Mouse (Mus musculus): ENCODE data around the gene Wdr31.

The Wdr31 gene

DNA sequence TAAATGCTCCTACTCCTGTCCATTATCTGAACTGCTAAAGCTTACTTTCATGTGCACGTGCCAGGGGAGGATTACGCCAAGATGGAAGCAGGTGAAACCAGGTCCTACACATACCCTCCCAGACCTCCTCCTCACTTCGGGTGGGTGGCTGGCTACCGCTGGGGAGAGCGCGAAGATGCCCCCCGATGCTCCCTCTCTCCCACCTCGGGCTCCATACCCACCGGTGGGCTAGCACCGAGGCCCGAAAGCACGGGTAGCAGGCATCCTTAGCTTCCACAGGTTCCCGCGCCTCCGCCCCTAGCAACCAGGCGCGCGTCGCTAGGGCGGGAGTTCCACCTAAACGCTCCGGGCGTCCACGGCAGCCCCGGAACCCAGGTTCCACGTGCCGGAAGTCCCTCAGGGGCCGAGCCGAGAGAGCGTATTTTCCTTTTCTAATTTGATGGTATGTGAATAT, at the start of gene Wdr31:
TSS of gene Wdr31 (minus strand) at position 299 of the 454 bp plus-strand sequence.
- DNase-seq (ENCODE audit: low read depth), result peak; percentile 90

DNA sequence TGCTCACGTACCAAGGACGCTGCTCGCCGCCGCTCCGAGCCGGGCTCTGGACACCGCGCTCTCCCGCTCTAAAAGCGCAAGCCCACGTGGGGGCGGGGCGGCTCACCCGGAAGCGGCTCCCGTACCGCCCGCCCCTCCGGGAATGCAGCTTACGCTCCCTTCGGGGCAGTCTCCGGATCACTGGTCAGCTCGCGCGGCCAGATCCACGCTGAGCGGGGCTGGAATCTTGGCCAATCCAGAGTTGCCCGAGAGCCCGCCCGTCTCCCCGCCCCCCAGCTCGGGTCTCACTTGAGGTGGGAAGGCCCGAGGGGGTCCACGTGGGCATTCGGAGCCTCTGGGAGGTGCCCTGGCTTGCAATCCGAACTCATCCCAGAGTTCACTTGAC, 49.1 kb upstream of the Wdr31 start, which contains the start of gene Alad:
TSS of gene Alad (minus strand) at position 70 of the 385 bp plus-strand sequence.
- DNase-seq (ENCODE audit: low read depth), result peak; percentile 86

DNA sequence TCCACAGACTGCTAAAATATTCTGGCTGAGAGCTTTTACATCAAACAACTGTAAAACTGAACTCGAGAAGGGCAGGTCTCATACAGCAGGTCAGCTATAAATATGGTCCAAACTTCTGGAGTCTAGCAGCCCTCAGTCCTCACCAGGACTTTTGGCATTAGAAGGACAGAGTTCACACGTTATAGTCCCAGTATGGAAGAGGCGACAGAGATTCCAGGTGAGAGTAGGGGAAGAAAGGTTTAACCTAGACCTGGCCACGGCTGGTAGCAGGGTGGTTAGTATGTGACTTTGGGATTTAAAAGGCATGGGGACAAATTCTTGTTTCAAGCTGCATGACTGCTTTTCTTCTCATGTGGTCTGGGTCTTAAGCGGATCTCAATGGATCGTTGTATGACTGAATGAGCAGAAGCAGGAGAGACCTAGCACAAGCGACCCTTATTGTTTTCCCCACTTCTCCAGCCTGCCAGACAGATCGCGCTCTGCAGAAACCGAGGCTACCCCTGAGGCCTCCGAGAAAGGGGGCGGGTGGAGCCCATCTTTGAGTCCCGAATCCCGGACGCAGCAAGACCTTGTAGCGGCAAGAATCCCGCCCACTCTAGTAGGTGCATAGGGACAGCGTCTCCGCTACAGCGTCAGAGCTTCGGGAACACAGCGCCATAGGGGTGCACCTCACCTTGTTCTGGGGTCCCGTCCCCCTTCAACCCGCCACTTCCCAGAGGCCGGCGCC, 48.6 kb upstream of the Wdr31 start:
- no peak for DNase-seq (ENCODE audit: low read depth)

GRCm38 (mm10) chr4:62518416-62519121, 47.9 kb upstream of the Wdr31 start:
- peak; percentile 60 for DNase-seq (ENCODE audit: low read depth)

DNA sequence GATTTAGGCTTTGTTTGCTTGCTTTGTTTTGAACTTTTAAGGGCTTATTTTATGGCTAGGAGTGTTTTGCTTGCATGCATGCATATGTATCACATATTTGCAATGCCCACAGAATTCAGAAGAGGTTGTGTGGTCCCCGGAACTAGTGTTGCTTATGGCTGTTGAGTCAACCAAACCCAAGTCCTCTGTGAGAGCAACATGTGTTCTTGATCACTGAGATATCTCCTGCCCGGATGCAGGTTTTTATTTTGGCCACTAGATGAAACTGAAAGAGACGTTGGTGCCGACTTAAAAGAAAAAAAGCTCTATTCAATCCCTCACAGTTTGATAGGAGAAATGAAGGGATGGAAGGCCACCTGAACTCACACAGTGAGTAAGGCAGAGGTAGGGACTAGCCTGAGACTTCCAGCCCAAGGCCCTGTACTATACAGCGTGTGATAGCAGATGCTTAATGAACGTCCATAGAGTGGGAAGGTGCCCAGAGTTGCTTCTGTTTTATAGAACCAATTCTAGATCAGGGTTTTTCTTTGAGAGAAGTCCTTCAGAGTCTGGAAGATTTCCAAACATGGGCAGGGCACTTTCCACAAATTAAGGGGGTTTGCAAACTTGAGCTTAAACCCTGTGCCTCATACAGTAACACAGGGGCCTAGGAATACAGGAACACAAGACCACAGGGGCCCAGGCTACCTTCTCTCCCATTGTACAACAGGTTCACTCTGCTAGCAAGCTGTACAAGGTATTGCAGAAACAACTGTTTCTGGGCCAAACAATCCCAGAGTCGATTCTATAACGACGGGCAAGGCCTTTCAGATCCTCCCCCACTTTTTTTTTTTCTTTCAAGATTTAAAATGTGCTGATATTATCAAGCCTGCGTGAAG, 47.1 kb upstream of the Wdr31 start:
- DNase-seq (ENCODE audit: low read depth), result peak; percentile 66

DNA sequence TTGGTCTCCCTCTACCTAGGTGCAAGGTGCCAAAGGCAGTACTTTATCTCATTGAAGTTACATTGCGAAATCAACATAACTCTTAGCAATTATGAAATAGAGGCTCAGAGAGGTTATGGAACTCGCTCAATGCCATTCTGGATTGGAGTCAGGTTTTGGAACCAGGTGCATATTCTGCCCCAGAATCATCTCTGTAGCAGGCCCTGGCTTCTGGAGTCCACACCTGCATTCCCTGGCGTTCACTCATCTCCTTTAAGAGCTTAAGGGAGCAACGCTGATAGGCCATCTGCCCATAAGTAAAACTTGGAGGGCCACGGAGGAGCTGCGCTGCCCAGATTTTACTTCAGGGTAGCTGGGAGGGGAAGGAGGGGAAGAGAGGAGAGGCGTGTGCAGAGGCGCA, 46.4 kb upstream of the Wdr31 start:
- DNase-seq (ENCODE audit: low read depth), result no peak

GRCm38 (mm10) chr4:62516579-62516978, 45.9 kb upstream of the Wdr31 start:
- DNase-seq (ENCODE audit: low read depth), result no peak

GRCm38 (mm10) chr4:62516079-62516478, 45.4 kb upstream of the Wdr31 start:
- no peak for DNase-seq (ENCODE audit: low read depth)

GRCm38 (mm10) chr4:62515490-62515889, 44.8 kb upstream of the Wdr31 start:
- DNase-seq (ENCODE audit: low read depth), result no peak

GRCm38 (mm10) chr4:62514995-62515394, 44.3 kb upstream of the Wdr31 start:
- no peak for DNase-seq (ENCODE audit: low read depth)

GRCm38 (mm10) chr4:62513998-62514506, 43.4 kb upstream of the Wdr31 start:
- no peak for DNase-seq (ENCODE audit: low read depth)

DNA sequence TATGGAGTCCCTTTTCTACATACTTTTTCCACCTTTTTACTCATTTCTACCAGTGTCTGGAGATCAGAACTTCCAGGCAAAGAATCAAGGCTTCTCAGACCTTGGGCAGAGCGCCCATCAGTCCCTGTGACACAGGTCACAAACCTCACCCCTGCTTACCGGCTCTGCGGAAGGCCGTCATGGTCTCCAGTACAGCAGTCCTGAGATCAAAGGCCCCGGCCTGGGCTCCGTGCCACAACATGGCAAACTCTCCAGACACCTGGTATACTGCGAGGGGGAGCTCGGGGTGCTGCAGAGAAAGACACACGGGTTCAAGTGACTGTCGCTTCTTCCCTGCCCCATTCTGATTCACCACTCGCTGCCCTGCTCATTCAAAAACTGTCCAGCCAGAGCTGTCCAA, 39.2 kb upstream of the Wdr31 start:
- no peak for DNase-seq (ENCODE audit: low read depth)

DNA sequence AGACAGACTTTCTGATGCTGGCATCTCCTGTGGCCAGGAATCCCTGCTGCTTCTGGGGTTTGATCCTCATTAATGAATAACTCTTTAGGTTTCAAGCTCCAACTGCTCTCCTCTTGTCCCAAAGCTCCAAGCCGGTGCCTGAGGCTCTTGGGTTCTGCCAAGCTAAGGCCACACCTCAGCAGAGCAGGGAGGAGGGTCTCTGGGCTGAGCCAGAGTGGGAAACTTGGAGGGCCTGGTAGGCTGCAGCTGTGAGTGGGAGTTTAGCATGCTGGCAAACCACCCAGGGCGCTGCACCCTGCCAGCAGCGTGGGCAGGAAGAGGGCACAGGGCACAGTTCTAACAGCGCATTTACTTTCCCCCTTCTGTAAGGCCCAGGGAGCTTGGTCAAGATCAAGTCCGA, 38.1 kb upstream of the Wdr31 start:
- DNase-seq (ENCODE audit: low read depth), result no peak

GRCm38 (mm10) chr4:62506798-62507197, 36.1 kb upstream of the Wdr31 start:
- DNase-seq (ENCODE audit: low read depth), result peak; percentile 64

DNA sequence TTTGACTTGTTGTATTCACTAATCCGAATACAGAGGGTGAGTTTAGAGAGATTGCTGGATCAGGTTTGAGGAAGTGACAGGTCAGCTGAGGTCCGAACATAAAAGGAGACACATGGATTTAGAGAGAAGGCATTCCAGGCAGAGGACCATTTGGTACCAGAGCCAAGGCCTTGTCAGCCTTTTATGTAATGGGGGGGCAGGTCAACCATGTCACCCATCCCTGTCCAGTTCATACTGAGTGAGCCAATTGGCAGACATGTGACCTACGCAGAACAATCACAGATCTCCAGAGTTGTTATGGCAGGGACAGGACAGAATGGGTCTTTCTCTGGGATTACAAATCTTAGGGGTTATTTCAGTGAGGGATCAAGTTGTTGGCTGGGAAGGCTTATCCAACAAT, 35.3 kb upstream of the Wdr31 start:
- no peak for DNase-seq (ENCODE audit: low read depth)

DNA sequence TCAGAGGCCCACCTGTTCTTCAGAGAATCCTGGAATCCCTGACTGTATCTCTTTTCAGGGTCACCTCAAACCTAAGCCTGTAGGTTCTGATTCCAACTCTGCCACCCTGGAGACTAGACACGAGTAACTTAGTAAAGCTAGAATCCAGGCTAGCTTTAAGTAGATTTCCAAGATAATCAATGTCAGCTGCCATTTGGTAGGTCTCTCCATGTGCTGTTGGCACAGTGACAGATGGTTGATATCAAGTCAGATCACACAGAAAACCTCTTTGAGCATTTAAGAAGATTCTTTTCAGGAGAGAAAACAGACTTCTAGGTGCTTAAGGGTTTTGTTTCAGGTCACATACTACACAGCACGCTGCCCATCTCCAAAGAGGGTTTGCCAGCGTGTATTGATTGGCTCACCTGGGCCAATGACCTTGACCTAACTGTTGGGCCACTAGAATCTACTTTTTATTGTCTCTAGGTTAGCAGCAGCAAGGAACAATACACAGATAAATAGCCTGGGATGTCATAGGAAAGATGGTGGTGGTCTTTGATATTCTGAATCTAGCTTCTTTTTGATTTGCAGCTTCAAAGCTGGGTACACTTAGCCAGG, 32.8 kb upstream of the Wdr31 start, which contains the start of gene Hdhd3:
TSS of gene Hdhd3 (minus strand) at position 94 of the 597 bp plus-strand sequence.
- no peak for DNase-seq (ENCODE audit: low read depth)

DNA sequence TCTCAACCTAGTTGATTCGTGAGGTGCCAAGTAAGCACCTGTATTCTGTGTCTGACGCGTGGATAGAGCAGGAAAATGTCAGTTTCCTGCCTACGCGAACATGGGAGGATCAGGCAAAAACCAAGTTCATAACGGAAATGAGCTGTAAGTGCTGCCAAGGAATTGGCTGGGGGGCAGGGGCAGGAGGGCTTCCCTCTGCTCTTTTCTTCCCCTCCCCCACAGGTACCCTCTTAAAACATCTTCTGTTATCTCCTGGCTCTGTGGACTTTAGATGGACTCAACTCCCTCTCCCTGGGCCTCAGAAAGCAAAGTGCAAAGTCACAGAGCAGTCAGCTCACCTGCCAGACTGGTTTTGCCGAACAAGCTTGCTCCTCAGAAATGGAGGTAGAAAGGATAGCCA, 32.3 kb upstream of the Wdr31 start:
- peak; percentile 54 for DNase-seq (ENCODE audit: low read depth)

DNA sequence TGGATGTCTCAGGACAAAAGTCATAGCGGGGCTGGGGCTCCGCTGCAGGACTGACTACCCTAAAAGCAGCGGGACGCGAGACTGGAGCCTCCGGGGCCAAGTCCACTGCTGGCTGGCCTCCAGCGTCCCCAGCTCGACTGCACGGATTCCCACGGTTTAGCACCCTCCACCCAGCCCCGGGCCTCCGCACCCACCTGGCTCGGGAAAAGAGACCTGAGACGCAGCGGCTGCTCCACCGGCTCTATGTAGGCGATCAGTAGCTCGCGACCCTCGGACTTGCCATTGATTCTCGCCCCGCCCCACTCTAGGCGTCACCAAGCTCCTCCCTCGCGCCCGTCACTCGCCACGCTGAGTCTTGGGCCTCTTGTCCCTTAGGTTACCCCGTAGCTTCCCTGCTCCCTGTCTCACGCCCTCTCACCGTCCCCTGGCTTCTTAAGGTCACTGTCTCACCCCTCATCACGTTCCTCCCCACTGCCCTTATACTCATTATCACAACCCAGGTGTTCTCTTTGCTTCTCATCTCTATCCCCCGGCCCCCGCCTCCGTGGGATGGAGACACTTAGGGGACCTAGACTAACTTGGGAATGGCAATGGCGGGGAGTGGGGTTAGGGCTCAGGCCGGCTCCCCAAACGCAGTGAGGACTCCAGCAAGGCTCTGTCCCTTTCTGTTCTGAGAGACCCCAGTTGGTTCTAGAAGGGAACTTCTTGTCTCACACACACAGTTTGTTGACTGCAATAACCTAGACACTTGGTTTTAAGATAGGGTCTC, 31.5 kb upstream of the Wdr31 start:
- peak; percentile 88 for DNase-seq (ENCODE audit: low read depth)

DNA sequence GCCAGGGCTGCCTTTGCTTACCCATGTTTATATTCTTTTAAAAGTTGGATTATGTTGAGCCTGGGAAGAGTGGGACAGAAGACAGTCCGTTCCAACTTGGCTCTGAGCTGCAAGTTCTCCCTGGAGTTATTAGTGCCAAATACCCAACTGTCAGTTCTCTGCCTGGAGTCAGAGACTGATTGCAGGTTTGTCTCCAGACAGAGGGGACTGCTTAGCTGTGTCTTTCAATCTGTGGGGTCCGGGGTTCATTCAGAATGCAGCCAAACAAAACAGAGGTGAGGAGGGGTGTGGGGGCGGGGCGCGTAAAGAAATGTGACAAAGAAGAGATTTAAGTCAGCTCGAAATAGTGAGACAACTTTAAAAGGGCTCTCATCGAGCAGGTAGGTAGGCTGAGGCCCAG, 30.8 kb upstream of the Wdr31 start:
- no peak for DNase-seq (ENCODE audit: low read depth)

DNA sequence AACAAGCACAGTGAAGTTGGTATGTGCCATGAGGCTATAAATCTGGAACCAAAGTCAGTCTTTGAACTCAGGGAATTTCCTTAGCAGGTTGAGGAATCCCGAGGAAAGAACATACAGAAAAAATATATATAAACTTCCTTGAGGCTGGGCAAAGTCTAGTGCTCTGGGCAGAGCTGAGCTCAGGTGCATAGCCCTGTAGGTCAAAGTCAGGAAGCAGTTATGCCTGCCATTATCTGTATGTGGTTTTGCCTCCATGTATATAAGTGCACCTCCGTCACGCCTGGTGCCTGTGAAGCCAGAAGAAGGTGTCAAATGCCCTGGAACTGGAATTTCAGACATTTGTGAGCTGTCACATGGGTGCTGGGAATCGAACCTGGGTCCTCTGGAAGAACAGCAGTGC, 30.1 kb upstream of the Wdr31 start:
- DNase-seq (ENCODE audit: low read depth), result no peak

GRCm38 (mm10) chr4:62496815-62497214, 26.1 kb upstream of the Wdr31 start:
- no peak for DNase-seq (ENCODE audit: low read depth)
